Mouse (Mus musculus) lung, adult 2 months (tissue): ENCODE measurements around the gene Plxdc1.

Source experiments
- CTCF ChIP-seq: fragments of 200-500 bp; IDR thresholded peaks from 2 replicates; pipeline ENCODE4 v1.5.1; 2011; ENCODE audit warnings: mild to moderate bottlenecking, low read length, control low read depth; ENCODE audit not compliant: insufficient read depth
- POLR2A ChIP-seq: fragments of 200-500 bp; IDR thresholded peaks from 2 replicates; pipeline ENCODE4 v1.6.1; 2011; ENCODE audit warnings: low read depth, mild to moderate bottlenecking, control low read depth, low read length, borderline replicate concordance; ENCODE audit errors: extremely low read depth

- TF ChIP-seq CTCF (no peak), POLR2A (no peak)
Measured at GRCm38 (mm10) chr11:97998074-97998793, 12.0 kb upstream of the Plxdc1 start.
